Mouse (Mus musculus) layer of hippocampus, adult 18-20 months (tissue): ENCODE results near the gene Srr. TPM values are rescaled to one million over a fixed set of nuclear protein-coding genes. Genes with fewer than 3 reads are reported as not detected.

Experiments
- DNase-seq, 2 experiments: peaks; one replicate each; pipeline ENCODE4 v3.0.0; 2022; ENCODE audit warnings: low spot score in 2 of 2
- microRNA-seq, 2 experiments: library from miRNA; unstranded; fragments of <30 nt; microRNA quantifications; one replicate each; pipeline ENCODE4 v1.2.0; 2021
- total RNA-seq, 2 experiments: library from RNA; stranded (reverse); gene quantifications; 2 replicates each; pipeline ENCODE4 v1.2.3; 2021

Srr gene
- total RNA-seq, 2 experiments from 2014 or later: 87.5 to 94.8 TPM

DNA sequence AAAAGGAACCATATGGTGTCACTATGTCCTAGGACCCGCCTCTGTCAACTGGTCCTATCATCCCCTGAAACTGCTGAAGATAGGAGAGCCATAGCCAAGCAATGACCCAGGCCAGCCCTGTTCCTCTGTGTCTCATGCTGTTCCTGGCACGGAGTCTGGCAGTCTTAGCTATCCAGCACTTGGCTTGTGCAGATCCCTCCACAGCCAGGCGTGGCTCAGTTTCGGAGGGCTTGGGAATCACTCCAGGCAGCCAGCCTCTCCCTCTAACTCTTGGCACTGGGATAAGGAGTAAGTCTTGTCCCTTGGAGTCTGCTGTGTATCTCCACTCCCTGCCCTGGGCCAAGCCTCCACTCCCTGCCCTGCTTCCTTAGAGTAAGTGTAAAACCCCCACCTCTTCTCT, 59.1 kb downstream of the Srr start:
- peak in 1 of 2 experiments; percentile 51 for DNase-seq

DNA sequence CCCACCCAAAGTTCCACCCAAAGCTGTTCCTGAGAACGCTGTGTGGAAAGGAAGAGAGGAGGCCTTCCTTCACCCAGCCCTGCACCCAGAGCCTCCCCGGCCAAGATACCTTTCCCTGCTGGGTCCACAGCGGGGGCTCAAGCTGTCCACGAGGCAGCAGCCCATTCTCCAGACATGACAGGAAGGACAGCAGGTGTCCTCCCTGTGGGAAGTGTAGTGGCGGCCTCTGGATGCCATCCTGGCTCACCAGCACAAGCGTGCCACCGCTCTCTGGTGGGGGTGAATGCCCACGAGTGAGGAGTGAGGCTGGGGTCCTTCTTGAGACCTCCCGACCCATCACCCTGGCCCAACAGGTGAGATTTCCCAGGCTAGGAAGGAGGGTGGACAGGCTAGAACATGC, 60.5 kb downstream of the Srr start:
- no peak for DNase-seq

DNA sequence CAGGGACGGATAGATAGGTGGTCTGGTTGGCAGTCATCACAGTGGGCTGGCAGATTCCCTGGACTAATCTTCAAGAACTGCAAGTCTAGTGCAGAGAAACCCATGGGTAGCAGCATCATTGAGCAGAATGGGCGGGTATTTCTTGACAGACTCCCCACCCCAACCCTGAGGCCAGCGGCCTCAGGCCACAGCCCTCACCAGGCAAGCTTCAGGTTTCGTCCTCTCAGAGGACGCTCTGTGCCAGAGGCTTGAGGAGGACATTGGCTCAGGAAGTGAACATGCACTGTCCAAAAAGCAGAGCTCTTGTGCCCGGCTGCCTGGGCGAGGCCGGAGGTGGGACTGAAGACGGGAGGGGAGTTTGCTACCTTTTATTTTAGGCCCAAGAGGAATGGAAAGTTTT, 61.3 kb downstream of the Srr start:
- DNase-seq: no peak

DNA sequence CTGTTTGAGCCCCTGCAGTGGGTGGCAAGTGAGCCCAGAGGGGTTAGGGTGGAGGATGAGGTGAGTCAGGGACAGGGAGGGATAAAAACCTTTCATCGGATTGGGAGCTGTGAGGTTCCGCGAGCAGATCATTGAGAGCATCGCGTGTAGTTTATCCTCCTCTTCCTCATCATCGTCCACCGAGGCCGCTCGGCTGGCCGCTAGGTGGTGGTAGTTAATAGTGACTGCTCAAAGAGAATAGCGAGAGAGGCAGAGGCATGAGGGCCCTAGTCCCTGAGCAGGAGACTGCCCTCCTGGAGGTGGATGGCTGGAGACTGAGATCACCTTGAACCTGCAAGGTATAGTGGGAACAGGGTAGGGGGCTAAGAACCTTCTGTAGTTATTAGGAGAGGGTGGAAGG, 62.3 kb downstream of the Srr start:
- no peak for DNase-seq

DNA sequence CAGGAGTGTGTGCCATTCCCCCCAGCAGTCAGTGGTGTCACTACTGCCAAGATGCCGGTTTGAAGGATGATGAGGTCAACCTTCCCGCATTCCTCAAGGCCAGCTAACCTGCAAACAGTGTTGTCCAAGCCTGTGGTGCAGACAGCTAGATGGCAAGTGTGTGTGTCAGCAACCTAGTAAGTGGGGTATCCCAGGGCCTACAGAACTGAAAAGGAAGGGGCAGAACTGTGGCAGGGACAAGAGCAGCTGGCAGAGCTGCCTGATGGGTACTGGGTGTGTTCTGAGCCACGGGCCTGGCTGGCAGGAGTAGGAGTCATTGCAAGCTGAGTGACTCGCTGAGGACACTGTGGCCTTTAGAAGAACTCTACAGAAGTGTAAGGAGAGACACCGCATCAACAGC, 63.6 kb downstream of the Srr start:
- no peak for DNase-seq

DNA sequence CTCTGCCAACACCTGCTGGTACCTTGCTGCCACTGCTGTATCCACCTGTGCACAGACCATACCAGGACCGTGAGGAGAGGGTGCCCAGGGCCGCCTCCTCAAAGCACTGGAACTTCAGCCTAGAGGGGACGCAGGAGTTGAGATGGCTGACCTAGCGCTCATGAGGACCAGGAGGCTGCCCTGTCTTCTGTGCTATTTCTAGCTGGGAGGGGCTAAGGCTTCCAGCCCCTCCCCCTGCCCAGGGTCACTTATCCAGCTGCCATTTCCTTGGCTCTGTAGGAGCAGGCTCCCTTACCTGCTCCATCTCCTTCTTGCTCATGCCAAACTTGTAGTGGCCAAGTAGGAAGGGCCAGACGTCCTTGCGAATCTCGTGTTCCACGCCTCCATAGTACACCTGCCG, 68.0 kb downstream of the Srr start:
- no peak for DNase-seq

Small RNAs within 50 kb of the gene (microRNA-seq; reads per million reads assigned to microRNA genes)
- gene Mir6926: 0.98 to 2.5 reads per million in 2 experiments

Other genes with a start within 250 kb of the Srr start
- 100 to 1,000 TPM; 378 to 398 TPM for gene Pafah1b1, start 201.3 kb downstream of the Srr start, total RNA-seq
- 10 to 100 TPM; 31.4 to 32.5 TPM for gene Mettl16, start 155.1 kb downstream of the Srr start, total RNA-seq
- 10 to 100 TPM; 33.5 to 36.5 TPM for gene Mnt, start 95.0 kb downstream of the Srr start, total RNA-seq
- 10 to 100 TPM; 93.3 to 97.4 TPM for gene Sgsm2, start 28.9 kb downstream of the Srr start, total RNA-seq
- 10 to 100 TPM; 30.3 to 33.4 TPM for gene Tsr1, start 27.9 kb downstream of the Srr start, total RNA-seq
- gene Smg6, start 125 bp downstream of the Srr start, total RNA-seq: 10 to 100 TPM; 35.0 to 36.0 TPM
- 1 to 10 TPM; 2.7 to 3.3 TPM for gene Hic1, start 243.6 kb upstream of the Srr start, total RNA-seq